Mouse (Mus musculus) left cerebral cortex, adult 18-20 months (tissue): Measurements from ENCODE around the gene Olfr190. TPM values are rescaled to one million over a fixed set of nuclear protein-coding genes. Genes with fewer than 3 reads are reported as not detected.
"Not testable (repeated sequence)": the region's sequence is repeated elsewhere in the genome, so short reads cannot be mapped to it uniquely, and the experiment has no call there.

Experiments used
- DNase-seq, 2 experiments: peaks; one replicate each; pipeline ENCODE4 v3.0.0; 2021 to 2022; ENCODE audit warnings: low spot score in 2 of 2, mixed read lengths in 1 of 2
- long read RNA-seq, 2 experiments: library from polyadenylated mRNA; stranded (forward); transcript quantifications; one replicate each; pipeline ENCODE4 v2.0.0; 2021
- total RNA-seq, 2 experiments: library from RNA; stranded (reverse); gene quantifications; 2 replicates each; pipeline ENCODE4 v1.2.3; 2021

Gene Olfr190
- not detected for total RNA-seq
- long read RNA-seq, experiment 1, result 0 reads
- long read RNA-seq, experiment 2, result 0 reads

DNA sequence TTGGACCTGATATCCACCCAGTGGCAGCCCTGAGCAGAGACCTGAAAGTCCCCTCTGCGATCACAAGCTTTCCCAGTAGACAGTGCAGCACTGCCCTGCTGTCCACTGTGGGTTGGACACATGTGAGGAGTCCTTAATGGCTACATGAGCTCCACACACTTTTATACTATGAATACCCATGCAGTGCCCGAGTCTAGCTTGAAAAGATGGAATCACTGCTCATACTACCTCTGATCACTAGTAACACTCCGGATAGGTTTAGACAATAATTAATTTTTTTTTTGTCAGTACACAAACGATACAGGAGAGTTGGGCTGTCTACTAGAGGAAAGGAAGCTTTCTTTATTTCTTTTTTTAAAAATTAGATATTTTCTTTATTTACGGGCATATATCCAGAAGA, at the start of gene Olfr190:
Gene Olfr190, minus strand, starts transcription at position 101 of the 400 bp plus-strand sequence.
- no peak for DNase-seq

DNA sequence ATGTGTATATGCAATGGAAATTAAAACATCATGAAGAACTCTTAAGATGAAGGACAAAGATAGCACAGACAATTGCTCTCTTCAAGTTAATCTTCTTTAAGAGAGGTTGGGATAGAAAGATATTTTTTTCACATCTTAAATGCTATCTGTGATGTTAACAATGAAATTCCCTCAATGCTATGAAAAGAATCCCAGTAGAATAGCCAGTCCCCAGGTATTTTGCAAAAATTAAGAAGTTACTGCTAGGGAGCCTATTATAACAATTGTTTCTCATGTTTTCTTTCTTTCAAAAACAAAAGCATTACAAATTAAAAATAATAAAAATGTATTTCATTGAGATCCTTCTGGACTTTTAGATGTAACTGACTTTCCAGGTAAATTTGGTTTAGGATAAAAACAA, 43.2 kb upstream of the Olfr190 start, which contains the start of gene Olfr194:
Gene Olfr194, minus strand, starts transcription at position 101 of the 400 bp plus-strand sequence.
- DNase-seq, result no peak

- no peak for DNase-seq
Observed at GRCm38 (mm10) chr16:59111781-59112180, 34.0 kb upstream of the Olfr190 start, which contains the start of gene Olfr193. TSS of gene Olfr193 (minus strand) at chr16:59111881.

DNA sequence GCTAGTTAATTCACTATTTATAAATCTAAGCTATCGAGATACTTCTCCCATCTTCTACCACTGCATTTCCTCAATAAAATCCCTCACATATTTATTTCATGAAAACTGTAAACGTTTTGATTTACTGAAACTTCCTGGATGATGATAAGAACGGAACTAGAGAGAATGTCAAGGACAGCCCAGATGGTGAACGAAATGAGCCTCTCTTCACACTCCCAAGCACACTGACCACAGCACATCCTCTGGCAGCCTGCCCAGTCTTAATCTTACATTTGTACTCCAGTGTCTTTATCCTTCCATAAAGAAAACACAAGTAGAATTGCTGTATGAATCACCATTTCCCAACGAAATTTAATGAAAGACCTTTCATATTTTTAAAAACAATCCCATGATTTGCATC, 30.7 kb upstream of the Olfr190 start:
- not testable (repeated sequence) for DNase-seq

DNA sequence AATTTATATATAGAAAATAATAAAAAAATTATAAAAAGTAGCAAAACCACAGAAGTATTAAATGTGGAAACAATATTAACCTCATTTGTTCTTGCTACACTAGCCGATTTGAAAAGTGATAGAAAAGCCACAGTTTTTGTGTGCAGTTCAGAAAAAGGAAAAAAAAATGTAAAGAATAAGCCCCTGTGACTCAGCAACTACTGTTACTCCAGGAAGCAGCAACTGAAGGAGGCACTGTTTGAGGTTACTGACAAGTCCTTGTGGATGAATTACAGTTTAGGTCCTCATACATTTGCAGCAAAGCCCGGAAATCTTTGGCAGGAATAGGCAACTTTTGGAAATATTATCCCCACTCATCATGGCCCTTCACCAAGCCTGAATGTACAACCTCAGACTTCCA, 27.5 kb upstream of the Olfr190 start:
- no peak for DNase-seq

- not testable (repeated sequence) for DNase-seq
Observed at GRCm38 (mm10) chr16:59089722-59090121, 11.9 kb upstream of the Olfr190 start, which contains the start of gene Olfr191. TSS of gene Olfr191 (minus strand) at chr16:59089822.

GRCm38 (mm10) chr16:59081113-59081512, 3.3 kb upstream of the Olfr190 start:
- not testable (repeated sequence) for DNase-seq

DNA sequence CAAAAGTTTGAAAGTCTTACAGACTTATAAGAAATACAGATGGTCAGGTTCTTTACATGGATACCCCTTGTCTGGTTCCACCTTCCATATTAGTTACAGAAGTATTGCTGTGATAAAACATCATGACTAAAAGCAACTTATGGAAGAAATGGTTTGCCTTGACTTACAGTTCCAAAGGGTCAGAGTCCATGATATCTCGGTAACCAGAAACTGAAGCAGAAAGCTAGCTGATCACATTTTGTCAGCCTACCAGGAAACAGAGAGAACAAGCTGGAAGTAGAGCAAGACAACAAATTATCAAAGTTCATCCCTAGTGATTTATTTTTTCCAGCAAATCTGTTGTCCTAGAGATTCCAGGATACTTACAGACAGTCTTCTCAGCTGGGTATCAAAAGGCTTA, 4.3 kb downstream of the Olfr190 start:
- no peak for DNase-seq

GRCm38 (mm10) chr16:59071755-59072154, 6.0 kb downstream of the Olfr190 start:
- no peak for DNase-seq

GRCm38 (mm10) chr16:59062411-59062810, 15.4 kb downstream of the Olfr190 start:
- DNase-seq, result not testable (repeated sequence)

DNA sequence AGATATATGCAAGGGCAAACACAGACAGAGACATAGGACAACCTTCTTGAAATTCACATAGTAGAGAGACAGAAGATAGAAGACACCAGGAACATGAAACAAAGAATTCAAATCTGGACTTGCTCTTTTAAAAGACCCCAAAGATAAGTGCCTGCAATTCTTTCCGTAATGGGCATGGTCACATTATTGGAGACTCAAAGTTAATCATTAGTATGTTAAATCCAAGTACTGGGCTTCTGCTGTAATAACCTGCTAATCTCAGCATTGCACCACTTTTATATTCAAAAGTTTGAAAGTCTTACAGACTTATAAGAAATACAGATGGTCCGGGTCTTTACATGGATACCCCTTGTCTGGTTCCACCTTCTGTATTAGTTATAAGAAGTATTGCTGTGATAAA, 28.5 kb downstream of the Olfr190 start:
- not testable (repeated sequence) for DNase-seq

- no peak for DNase-seq
Observed at GRCm38 (mm10) chr16:59048860-59049259, 28.9 kb downstream of the Olfr190 start.

- no peak for DNase-seq
Observed at GRCm38 (mm10) chr16:59047579-59047978, 30.2 kb downstream of the Olfr190 start.

GRCm38 (mm10) chr16:59045835-59046234, 32.0 kb downstream of the Olfr190 start:
- no peak for DNase-seq

- DNase-seq, result no peak
Observed at GRCm38 (mm10) chr16:59039710-59040109, 38.1 kb downstream of the Olfr190 start, which contains the start of gene Olfr187. TSS of gene Olfr187 (minus strand) at chr16:59039767.

GRCm38 (mm10) chr16:59030191-59030590, 47.6 kb downstream of the Olfr190 start, which contains the start of gene Olfr186:
TSS of gene Olfr186 (minus strand) at chr16:59030291.
- DNase-seq, result no peak

Other genes with a start within 250 kb of the Olfr190 start
- not detected for gene Olfr177, start 203.2 kb downstream of the Olfr190 start, total RNA-seq
- gene Olfr178, start 185.9 kb downstream of the Olfr190 start, total RNA-seq, result not detected
- not detected for gene Olfr181, start 149.2 kb downstream of the Olfr190 start, total RNA-seq
- not detected for gene Olfr180, start 148.6 kb downstream of the Olfr190 start, total RNA-seq
- gene Olfr183, start 82.6 kb downstream of the Olfr190 start, total RNA-seq, result not detected
- not detected for gene Olfr186, start 47.7 kb downstream of the Olfr190 start, total RNA-seq
- gene Olfr187, start 38.2 kb downstream of the Olfr190 start, total RNA-seq, result not detected
- gene Olfr191, start 11.8 kb upstream of the Olfr190 start, total RNA-seq, result not detected
- not detected for gene Olfr193, start 33.9 kb upstream of the Olfr190 start, total RNA-seq
- not detected for gene Olfr194, start 43.1 kb upstream of the Olfr190 start, total RNA-seq
- not detected for gene Olfr195, start 69.0 kb upstream of the Olfr190 start, total RNA-seq
- not detected for gene Olfr196, start 92.4 kb upstream of the Olfr190 start, total RNA-seq
- not detected for gene Olfr198, start 125.5 kb upstream of the Olfr190 start, total RNA-seq
- not detected for gene Olfr199, start 141.8 kb upstream of the Olfr190 start, total RNA-seq
- gene Olfr201, start 194.6 kb upstream of the Olfr190 start, total RNA-seq, result not detected
- gene Olfr202, start 208.8 kb upstream of the Olfr190 start, total RNA-seq, result not detected
- not detected for gene Olfr203, start 220.9 kb upstream of the Olfr190 start, total RNA-seq
- not detected for gene Olfr204, start 240.2 kb upstream of the Olfr190 start, total RNA-seq